Mouse (Mus musculus) small intestine, adult 2 months (tissue): ENCODE measurements around the gene Cdh4. TPM values are rescaled to one million over a fixed set of nuclear protein-coding genes. Genes with fewer than 3 reads are reported as not detected.

ENCODE experiments used
- H3K27ac ChIP-seq: fragments of 200-500 bp; 2 replicates; pipeline ENCODE4 v1.5.1; 2012; ENCODE audit warnings: low read depth, low read length, control low read depth, inconsistent platforms; ENCODE audit not compliant: insufficient read depth
- H3K27me3 ChIP-seq: fragments of 200-500 bp; 2 replicates; pipeline ENCODE4 v1.6.1; 2012; ENCODE audit warnings: mild to moderate bottlenecking, moderate library complexity, low read length, inconsistent platforms; ENCODE audit not compliant: control insufficient read depth, insufficient read depth
- H3K36me3 ChIP-seq: fragments of 200-500 bp; 2 replicates; pipeline ENCODE4 v1.6.1; 2012; ENCODE audit warnings: mild to moderate bottlenecking, low read length, control low read depth, inconsistent platforms; ENCODE audit not compliant: control insufficient read depth, insufficient read depth
- H3K4me1 ChIP-seq: fragments of 200-500 bp; 2 replicates; pipeline ENCODE4 v1.6.1; 2012; ENCODE audit warnings: low read length, inconsistent platforms, mixed read lengths; ENCODE audit not compliant: control insufficient read depth, insufficient read depth, insufficient read length
- H3K4me3 ChIP-seq: fragments of 200-500 bp; 2 replicates; pipeline ENCODE4 v1.5.1; 2012; ENCODE audit warnings: low read depth, mild to moderate bottlenecking, control low read depth, inconsistent platforms, low read length, moderate library complexity
- CTCF ChIP-seq: fragments of 200-500 bp; IDR thresholded peaks from 2 replicates; pipeline ENCODE4 v1.5.1; 2012; ENCODE audit warnings: low read depth, mild to moderate bottlenecking, control low read depth, inconsistent platforms, low read length, moderate library complexity, mixed read lengths; ENCODE audit not compliant: insufficient replicate concordance, insufficient read length; ENCODE audit errors: extremely low read depth
- POLR2A ChIP-seq: fragments of 200-500 bp; IDR thresholded peaks from 2 replicates; pipeline ENCODE4 v1.6.1; 2012; ENCODE audit warnings: low read depth, mild to moderate bottlenecking, control low read depth, inconsistent platforms, low read length, moderate library complexity
- WGBS: fragments of 180-500 bp; shearing (Covaris S2); methylation state at CpG from one replicate; pipeline ENCODE4 v1.1.7; 2018; 5-methylcytosine and 5-hydroxymethylcytosine counted together
- polyA plus RNA-seq: library from polyadenylated mRNA; depleted of rRNA; stranded (reverse); fragments of >200 nt; gene quantifications from 2 replicates; pipeline ENCODE4 v1.2.3, GENCODE M21; 2012

Cdh4 gene
- polyA plus RNA-seq, 1 experiment: 0.19 TPM

DNA sequence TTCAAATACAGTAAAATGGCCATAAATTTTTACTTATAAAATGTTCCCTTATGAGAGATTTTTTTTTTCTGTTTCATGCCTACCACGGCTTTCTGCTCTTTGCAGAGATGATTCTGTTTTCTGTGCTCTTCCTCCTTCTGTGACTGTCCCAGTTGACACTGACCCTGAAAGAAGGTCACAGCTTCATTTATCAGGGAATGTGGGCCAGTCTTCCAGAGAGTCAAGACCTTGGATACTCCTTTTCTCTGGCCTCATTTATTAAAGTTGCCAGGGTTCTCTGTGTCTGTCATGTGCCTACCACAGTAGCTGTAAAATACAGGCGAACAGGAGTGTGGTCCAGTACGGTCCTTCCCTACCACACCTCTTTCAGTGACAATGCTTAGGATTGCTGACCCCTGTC lies 162.5 kb downstream of the Cdh4 start:
- H3K4me3 ChIP-seq: no peak overlapping the region
- TF ChIP-seq POLR2A: no peak
- TF ChIP-seq CTCF: no peak
- 74% methylated on average over 3 of the region's 3 CpGs for whole genome bisulfite sequencing
- H3K27me3 ChIP-seq: no peaks in the 10 kb centered on the region
- H3K36me3 ChIP-seq: no peaks in the 10 kb centered on the region
- H3K27ac ChIP-seq: no peak overlapping the region
- no peaks in the 10 kb centered on the region for H3K4me1 ChIP-seq

DNA sequence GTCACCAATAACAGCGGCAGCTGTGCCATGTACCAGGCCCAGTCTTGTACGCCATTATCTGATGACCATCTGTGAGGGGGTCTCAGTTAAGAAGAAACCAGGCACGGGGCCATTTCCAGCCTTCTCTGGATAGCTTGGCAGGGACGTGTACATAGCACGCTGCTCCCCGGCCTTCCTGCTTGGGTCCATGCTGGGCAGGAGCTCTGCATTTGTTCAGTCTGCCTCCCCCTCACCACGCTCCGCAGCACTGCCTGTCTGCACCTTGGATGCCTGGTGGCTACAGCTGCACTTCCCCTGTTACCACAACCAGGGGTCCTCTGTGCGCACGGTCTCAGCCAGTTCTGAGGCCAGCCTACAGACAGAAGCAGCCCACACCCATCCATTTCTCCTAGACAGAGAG lies 163.0 kb downstream of the Cdh4 start:
- 82% methylated on average over 10 of the region's 10 CpGs for WGBS

DNA sequence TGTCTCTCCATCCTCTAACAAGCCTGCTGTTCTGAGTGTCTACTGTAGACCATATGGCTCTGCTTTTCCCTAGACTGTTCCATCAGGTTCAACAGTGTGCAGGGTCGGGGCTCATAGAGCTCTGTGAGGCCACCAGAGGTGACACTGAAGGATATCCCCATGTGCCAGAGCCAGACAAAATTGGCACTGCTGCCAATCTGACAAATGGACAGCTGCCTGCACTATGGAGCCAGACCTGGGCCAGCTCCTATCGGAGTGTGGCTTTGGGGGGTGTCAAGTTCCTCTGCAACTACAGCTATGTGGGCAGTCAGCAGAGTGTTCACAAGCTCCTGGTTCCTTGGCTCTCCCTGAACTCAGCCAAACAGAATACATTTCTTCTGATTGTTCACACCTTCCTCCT lies 164.1 kb downstream of the Cdh4 start:
- no peaks in the 10 kb centered on the region for H3K27me3 ChIP-seq
- 83% methylated on average over 2 of the region's 2 CpGs for WGBS

More for the DNA sequence above, 163.0 kb downstream of the Cdh4 start:
- TF ChIP-seq CTCF (no peak), POLR2A (no peak)
- Histone ChIP-seq H3K4me3 (no peak overlapping the region), H3K36me3 (no peaks in the 10 kb centered on the region), H3K4me1 (no peaks in the 10 kb centered on the region), H3K27me3 (no peaks in the 10 kb centered on the region), H3K27ac (no peak overlapping the region)

DNA sequence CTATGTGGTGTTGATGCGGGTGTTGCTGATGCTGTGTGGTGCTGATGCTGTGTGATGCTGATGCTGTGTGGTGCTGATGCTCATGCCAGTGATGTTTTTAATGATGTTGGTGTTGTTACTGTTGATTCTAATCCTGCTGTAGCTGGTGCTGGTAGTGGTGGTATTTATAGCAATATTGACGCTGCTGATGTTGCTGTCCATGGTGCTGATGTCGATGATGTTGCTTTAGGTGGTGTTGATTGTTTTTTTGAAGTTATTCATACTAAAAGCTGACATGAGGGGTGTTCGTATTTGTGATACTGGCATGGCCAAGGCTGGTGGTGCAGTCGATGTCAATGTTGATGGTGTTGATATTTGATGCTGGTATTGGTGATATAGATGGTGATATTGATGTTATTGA lies 173.7 kb downstream of the Cdh4 start:
- WGBS: 50% methylated on average over 5 of the region's 5 CpGs
- TF ChIP-seq POLR2A: no peak
- no peak for TF ChIP-seq CTCF

More for the DNA sequence above, 164.1 kb downstream of the Cdh4 start:
- Histone ChIP-seq H3K36me3 (no peaks in the 10 kb centered on the region), H3K4me1 (no peaks in the 10 kb centered on the region), H3K4me3 (no peak overlapping the region), H3K27ac (no peak overlapping the region)
- TF ChIP-seq CTCF: no peak
- TF ChIP-seq POLR2A: no peak

DNA sequence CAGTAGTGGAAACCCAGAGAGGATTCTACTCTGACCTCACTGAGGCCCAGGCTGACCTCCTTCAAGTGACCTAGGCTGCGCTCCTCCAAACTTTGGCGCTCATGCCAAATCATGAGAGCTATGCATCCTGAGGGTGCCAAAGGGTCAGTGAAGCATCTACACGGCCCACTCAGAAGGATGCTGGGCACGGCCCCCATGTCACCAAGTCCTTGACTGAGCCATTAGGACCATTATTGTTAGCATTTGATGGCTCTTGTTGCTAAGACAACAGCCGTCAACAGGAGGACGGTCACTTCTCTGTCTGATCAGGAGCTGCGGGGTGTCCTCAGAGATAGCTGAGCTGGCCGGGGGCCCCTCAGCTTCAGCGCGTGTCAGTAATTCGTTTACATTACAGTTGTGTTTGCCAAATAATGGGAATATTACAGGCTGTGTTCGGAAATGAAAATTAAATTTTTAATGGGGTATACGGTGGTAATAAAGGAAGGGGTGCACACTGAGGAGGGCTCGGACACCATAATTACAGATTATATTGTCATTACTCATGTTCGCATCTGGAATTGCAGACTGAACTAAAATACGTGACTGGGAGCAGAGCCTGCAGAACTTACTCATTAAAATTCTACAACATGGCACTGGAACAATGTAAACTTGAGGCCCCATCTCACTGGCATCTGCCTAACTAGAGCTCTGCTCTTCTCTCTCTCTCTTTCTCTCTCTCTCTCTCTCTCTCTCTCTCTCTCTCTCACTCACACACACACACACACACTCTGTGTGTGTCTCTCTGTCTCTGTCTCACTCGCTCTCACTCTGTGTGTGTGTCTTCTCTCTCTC lies 181.6 kb downstream of the Cdh4 start:
- no peak overlapping the region for H3K27ac ChIP-seq
- H3K4me3 ChIP-seq: no peak overlapping the region
- no peaks in the 10 kb centered on the region for H3K4me1 ChIP-seq
- H3K36me3 ChIP-seq: no peaks in the 10 kb centered on the region
- WGBS: 71% methylated on average over 17 of the region's 17 CpGs
- no peak for TF ChIP-seq POLR2A
- no peak for TF ChIP-seq CTCF
- no peaks in the 10 kb centered on the region for H3K27me3 ChIP-seq

More for the DNA sequence above, 173.7 kb downstream of the Cdh4 start:
- H3K4me3 ChIP-seq: no peak overlapping the region
- no peak overlapping the region for H3K27ac ChIP-seq
- H3K4me1 ChIP-seq: no peaks in the 10 kb centered on the region
- H3K36me3 ChIP-seq: no peaks in the 10 kb centered on the region
- H3K27me3 ChIP-seq: no peaks in the 10 kb centered on the region

DNA sequence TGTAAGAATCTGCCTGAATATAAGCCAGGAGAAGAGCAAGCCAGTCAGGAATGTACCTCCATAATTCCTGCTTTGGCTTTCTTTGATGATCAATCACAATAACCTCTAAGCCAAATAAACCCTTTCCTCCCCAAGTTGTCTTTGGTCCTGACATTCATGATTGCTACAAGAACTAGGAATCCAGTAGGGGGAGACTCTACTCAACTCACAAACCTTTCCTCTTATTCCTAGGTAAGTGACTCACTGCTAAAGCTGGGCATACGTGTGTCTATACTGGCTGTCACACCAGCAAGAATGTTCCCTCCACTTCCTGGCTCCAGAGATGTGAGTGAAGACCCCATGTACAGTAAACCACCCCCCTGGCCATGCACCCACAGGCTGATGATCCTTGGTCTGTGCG lies 185.3 kb downstream of the Cdh4 start:
- no peaks in the 10 kb centered on the region for H3K36me3 ChIP-seq
- TF ChIP-seq CTCF: no peak
- no peak for TF ChIP-seq POLR2A
- no peak overlapping the region for H3K4me3 ChIP-seq
- H3K27me3 ChIP-seq: no peaks in the 10 kb centered on the region
- H3K27ac ChIP-seq: no peak overlapping the region
- 72% methylated on average over 2 of the region's 2 CpGs for WGBS
- no peaks in the 10 kb centered on the region for H3K4me1 ChIP-seq

DNA sequence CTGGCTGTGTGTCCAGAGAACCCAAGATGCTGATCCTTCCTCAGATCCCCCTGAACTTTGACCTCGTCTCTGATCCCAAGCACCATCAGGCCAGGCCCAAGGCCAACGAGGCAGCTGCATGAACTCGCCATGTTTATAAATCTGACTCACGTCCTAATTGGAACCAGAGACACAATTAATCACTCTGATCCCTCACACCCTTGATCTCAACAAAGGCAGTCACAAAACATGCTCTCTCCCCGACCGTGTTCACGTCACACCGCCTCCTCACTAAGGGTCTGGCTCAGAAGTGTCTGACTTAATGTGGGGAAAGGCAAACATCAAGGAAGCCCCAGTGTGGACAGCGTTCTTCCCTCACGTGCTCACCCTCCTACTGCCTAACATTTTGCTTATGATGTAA lies 188.5 kb downstream of the Cdh4 start:
- no peaks in the 10 kb centered on the region for H3K4me1 ChIP-seq
- TF ChIP-seq POLR2A: no peak
- H3K27me3 ChIP-seq: no peaks in the 10 kb centered on the region
- H3K36me3 ChIP-seq: no peaks in the 10 kb centered on the region
- no peak overlapping the region for H3K27ac ChIP-seq
- H3K4me3 ChIP-seq: no peak overlapping the region
- 62% methylated on average over 10 of the region's 10 CpGs for WGBS
